Mouse (Mus musculus): ENCODE data around the gene Dpy19l3. TPM values are rescaled to one million over a fixed set of nuclear protein-coding genes. Genes with fewer than 3 reads are reported as not detected.

The Dpy19l3 gene
- polyA plus RNA-seq, 1 experiment: 7.3 TPM

DNA sequence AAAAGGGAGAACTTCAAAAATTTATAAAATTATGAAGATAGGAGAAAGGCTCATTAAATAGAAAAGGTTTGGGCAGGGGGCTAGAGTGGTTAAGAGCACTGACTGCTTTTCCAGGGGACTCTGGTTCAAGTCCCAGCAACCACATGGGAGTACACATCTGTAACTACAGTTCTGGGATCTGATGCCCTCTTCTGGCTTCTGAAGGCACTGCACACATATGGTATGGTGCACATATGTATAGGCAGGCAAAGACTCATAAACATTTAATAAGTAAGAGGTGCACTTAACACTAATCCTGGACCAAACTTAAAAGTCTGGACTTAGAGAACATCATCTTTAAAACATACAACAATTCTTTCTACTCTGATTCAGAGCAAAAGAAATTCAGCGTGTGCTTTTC, 56.2 kb downstream of the Dpy19l3 start:
- H3K4me3 ChIP-seq (ENCODE audit: extremely low read depth, insufficient read depth, insufficient read length): no peak overlapping the region
- no peak for DNase-seq (ENCODE audit: low read depth in 1 of 2, low spot score in 2 of 2)
- 96% methylated on average over 1 of the region's 1 CpGs for WGBS
- no peaks in the 10 kb centered on the region for H3K4me1 ChIP-seq (ENCODE audit: control insufficient read depth, insufficient read depth, insufficient read length)
- H3K36me3 ChIP-seq (ENCODE audit: control insufficient read depth, insufficient read depth, low read length): no peaks in the 10 kb centered on the region
- H3K27ac ChIP-seq (ENCODE audit: insufficient read depth, low read length): no peak overlapping the region
- TF ChIP-seq CTCF (IDR thresholded peaks at IDR 0.05; ENCODE audit: extremely low read depth, insufficient read depth, insufficient read length, insufficient replicate concordance) (no peak), POLR2A (IDR thresholded peaks at IDR 0.05; ENCODE audit: low read depth, low read length) (no peak)
- H3K27me3 ChIP-seq (ENCODE audit: control insufficient read depth, insufficient read depth, low read length): no peaks in the 10 kb centered on the region

DNA sequence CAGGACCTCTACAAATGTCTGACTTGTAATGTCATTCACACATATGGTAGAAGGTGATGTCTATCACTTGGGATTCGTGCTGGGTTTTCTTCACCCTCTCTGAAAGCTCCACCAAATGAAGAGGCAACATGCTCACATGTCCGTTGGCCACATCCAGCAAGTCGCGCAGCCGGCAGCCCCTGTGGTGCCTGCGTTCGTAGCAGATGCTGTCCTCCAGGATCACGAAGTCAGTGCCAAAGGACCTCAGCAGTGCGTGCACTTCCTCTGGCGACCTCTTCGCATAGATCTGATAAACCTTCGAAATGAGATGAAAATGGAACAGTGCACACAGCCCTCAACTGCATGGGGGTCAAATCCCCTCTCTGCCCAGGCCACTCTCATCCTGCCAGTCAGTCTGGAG, 61.6 kb downstream of the Dpy19l3 start:
- no peak for TF ChIP-seq CTCF (IDR thresholded peaks at IDR 0.05; ENCODE audit: extremely low read depth, insufficient read depth, insufficient read length, insufficient replicate concordance)
- TF ChIP-seq POLR2A (IDR thresholded peaks at IDR 0.05; ENCODE audit: low read depth, low read length): no peak
- DNase-seq (ENCODE audit: low read depth in 1 of 2, low spot score in 2 of 2): no peak
- Histone ChIP-seq H3K36me3 (ENCODE audit: control insufficient read depth, insufficient read depth, low read length) (no peaks in the 10 kb centered on the region; the same call in 1 of the 2 replicates), H3K27ac (ENCODE audit: insufficient read depth, low read length) (no peak overlapping the region), H3K27me3 (ENCODE audit: control insufficient read depth, insufficient read depth, low read length) (no peaks in the 10 kb centered on the region), H3K4me1 (ENCODE audit: control insufficient read depth, insufficient read depth, insufficient read length) (no peaks in the 10 kb centered on the region), H3K4me3 (ENCODE audit: extremely low read depth, insufficient read depth, insufficient read length) (no peak overlapping the region)
- WGBS: 92% methylated on average over 12 of the region's 12 CpGs

DNA sequence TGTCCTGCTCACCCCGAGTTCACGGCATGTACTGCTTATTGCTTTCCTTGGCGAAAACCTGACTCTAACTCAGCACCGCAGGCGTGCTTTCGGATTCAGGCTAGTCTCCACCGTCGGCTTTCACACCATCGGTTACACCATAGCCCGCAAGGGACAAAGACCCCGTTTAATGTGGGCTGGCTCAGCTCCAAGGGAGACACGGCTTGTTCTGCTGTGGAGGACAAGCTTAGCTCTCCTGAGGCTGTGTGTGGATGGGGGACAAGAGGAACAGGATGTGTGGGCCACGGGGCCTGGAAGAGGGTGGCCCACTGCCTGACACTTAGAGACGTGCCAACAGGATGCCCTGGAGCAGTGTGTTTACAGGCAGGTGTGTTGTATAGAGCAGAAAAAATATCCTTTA, 62.1 kb downstream of the Dpy19l3 start:
- Histone ChIP-seq H3K36me3 (ENCODE audit: control insufficient read depth, insufficient read depth, low read length) (no peaks in the 10 kb centered on the region; the same call in 1 of the 2 replicates), H3K27ac (ENCODE audit: insufficient read depth, low read length) (no peak overlapping the region), H3K4me3 (ENCODE audit: extremely low read depth, insufficient read depth, insufficient read length) (no peak overlapping the region), H3K27me3 (ENCODE audit: control insufficient read depth, insufficient read depth, low read length) (no peaks in the 10 kb centered on the region), H3K4me1 (ENCODE audit: control insufficient read depth, insufficient read depth, insufficient read length) (no peaks in the 10 kb centered on the region)
- no peak for TF ChIP-seq POLR2A (IDR thresholded peaks at IDR 0.05; ENCODE audit: low read depth, low read length)
- no peak for DNase-seq (ENCODE audit: low read depth in 1 of 2, low spot score in 2 of 2)
- 89% methylated on average over 14 of the region's 14 CpGs for WGBS

DNA sequence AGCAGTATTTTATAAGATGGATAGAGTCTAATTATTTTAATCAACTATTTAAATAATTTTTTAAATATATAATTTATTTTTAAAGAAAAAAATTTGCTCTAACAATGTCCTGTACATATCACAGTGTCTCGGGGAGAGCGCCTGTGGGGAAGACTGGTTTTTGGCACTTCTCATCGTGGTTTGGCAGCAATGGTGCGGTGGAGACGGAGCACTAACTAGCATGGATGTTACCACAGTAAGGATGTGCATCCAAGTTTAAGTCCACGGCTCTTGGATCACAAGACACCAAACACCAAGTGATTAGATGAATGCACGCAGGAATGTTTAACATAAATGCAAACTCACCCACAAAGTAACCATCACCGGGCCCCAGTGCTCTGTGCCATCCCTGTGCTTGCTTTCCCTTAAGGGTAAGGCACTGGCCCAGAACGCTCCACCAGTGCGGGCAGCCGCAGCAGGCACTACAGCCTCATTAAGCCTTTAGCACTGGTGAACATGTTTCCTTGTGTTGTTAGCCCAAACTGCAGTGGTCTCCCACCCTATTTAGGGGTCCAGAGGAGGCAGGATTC, 65.4 kb downstream of the Dpy19l3 start:
- 91% methylated on average over 11 of the region's 11 CpGs for WGBS
- Histone ChIP-seq H3K36me3 (ENCODE audit: control insufficient read depth, insufficient read depth, low read length) (no peaks in the 10 kb centered on the region; the same call in 1 of the 2 replicates), H3K4me1 (ENCODE audit: control insufficient read depth, insufficient read depth, insufficient read length) (no peaks in the 10 kb centered on the region), H3K27me3 (ENCODE audit: control insufficient read depth, insufficient read depth, low read length) (no peaks in the 10 kb centered on the region), H3K27ac (ENCODE audit: insufficient read depth, low read length) (no peak overlapping the region), H3K4me3 (ENCODE audit: extremely low read depth, insufficient read depth, insufficient read length) (no peak overlapping the region)
- no peak for DNase-seq (ENCODE audit: low read depth in 1 of 2, low spot score in 2 of 2)
- TF ChIP-seq CTCF (IDR thresholded peaks at IDR 0.05; ENCODE audit: extremely low read depth, insufficient read depth, insufficient read length, insufficient replicate concordance) (no peak), POLR2A (IDR thresholded peaks at IDR 0.05; ENCODE audit: low read depth, low read length) (no peak)

DNA sequence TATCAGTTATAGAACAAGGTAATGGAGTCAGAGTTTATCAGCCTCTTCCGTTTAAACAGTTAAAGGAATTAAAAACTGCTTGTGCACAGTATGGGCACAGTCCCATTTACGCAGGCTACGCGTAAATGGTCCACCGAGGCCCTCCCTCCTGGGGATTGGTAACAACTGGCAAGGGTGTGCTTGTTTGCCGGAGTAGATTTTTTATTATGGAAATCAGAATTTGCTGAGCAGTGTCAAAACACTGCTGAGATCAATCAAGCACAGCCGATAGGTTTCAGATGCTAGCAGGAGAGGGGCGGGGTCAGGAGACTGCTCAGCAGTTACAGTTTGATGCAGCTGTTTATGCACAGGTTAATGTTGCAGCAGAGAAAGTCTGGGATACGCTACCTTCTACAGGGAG, 66.0 kb downstream of the Dpy19l3 start:
- DNase-seq (ENCODE audit: low read depth in 1 of 2, low spot score in 2 of 2): no peak
- Histone ChIP-seq H3K36me3 (ENCODE audit: control insufficient read depth, insufficient read depth, low read length) (no peaks in the 10 kb centered on the region; the same call in 1 of the 2 replicates), H3K27ac (ENCODE audit: insufficient read depth, low read length) (no peak overlapping the region), H3K27me3 (ENCODE audit: control insufficient read depth, insufficient read depth, low read length) (no peaks in the 10 kb centered on the region), H3K4me3 (ENCODE audit: extremely low read depth, insufficient read depth, insufficient read length) (no peak overlapping the region), H3K4me1 (ENCODE audit: control insufficient read depth, insufficient read depth, insufficient read length) (no peaks in the 10 kb centered on the region)
- TF ChIP-seq POLR2A (IDR thresholded peaks at IDR 0.05; ENCODE audit: low read depth, low read length): no peak
- TF ChIP-seq CTCF (IDR thresholded peaks at IDR 0.05; ENCODE audit: extremely low read depth, insufficient read depth, insufficient read length, insufficient replicate concordance): no peak
- 84% methylated on average over 9 of the region's 9 CpGs for WGBS

DNA sequence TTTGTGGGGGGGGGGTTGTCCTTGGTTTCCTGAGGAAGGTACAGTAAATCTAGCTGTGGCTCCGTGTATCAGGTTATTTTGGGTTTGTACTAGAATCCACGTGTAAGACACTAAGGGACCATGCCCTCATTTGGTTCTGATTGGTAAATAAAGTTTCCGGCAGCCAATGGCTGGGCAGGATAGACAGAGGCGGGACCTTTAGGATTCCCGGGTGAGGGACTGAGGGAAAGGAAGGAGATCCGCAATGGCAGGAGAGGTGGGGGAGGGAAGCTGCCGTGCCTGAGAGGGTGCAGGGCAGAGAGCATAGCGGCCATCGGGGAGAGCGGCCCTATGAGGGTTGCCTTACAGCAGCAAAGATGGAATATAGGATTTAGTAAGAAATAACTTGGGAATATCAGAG, 67.0 kb downstream of the Dpy19l3 start:
- no peak for DNase-seq (ENCODE audit: low read depth in 1 of 2, low spot score in 2 of 2)
- no peak for TF ChIP-seq POLR2A (IDR thresholded peaks at IDR 0.05; ENCODE audit: low read depth, low read length)
- TF ChIP-seq CTCF (IDR thresholded peaks at IDR 0.05; ENCODE audit: extremely low read depth, insufficient read depth, insufficient read length, insufficient replicate concordance): no peak
- Histone ChIP-seq H3K4me3 (ENCODE audit: extremely low read depth, insufficient read depth, insufficient read length) (no peak overlapping the region), H3K27me3 (ENCODE audit: control insufficient read depth, insufficient read depth, low read length) (no peaks in the 10 kb centered on the region), H3K27ac (ENCODE audit: insufficient read depth, low read length) (no peak overlapping the region), H3K36me3 (ENCODE audit: control insufficient read depth, insufficient read depth, low read length) (no peaks in the 10 kb centered on the region; the same call in 1 of the 2 replicates), H3K4me1 (ENCODE audit: control insufficient read depth, insufficient read depth, insufficient read length) (no peaks in the 10 kb centered on the region)
- WGBS: 58% methylated on average over 10 of the region's 10 CpGs

DNA sequence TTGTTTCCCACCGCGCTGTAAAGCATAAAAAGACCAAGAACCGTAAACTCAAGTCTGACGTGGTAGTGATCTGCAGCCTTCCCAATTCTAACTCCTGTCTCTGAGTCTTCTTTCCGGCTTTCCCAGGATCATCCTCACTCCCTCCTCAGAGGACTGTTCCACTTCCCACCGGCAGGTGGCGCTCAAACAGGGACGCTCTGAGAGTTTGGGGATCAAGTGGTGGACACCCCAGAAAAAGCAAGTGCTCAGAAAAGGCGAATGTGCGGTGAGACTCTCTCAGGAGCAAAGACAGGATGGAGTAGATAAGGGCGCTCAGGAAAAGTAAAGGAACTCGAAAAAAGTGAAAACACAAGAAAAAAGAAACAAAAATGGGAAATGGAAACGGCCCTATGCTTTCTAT, 67.5 kb downstream of the Dpy19l3 start:
- H3K27ac ChIP-seq (ENCODE audit: insufficient read depth, low read length): no peak overlapping the region
- TF ChIP-seq POLR2A (IDR thresholded peaks at IDR 0.05; ENCODE audit: low read depth, low read length) (no peak), CTCF (IDR thresholded peaks at IDR 0.05; ENCODE audit: extremely low read depth, insufficient read depth, insufficient read length, insufficient replicate concordance) (peak; percentile 90; the same call in 1 of the 2 replicates)
- H3K4me1 ChIP-seq (ENCODE audit: control insufficient read depth, insufficient read depth, insufficient read length): no peaks in the 10 kb centered on the region
- DNase-seq (ENCODE audit: low read depth in 1 of 2, low spot score in 2 of 2): peak in 1 of 2 experiments; percentile 41
- no peaks in the 10 kb centered on the region; the same call in 1 of the 2 replicates for H3K36me3 ChIP-seq (ENCODE audit: control insufficient read depth, insufficient read depth, low read length)
- 49% methylated on average over 13 of the region's 13 CpGs for WGBS
- H3K4me3 ChIP-seq (ENCODE audit: extremely low read depth, insufficient read depth, insufficient read length): no peak overlapping the region
- no peaks in the 10 kb centered on the region for H3K27me3 ChIP-seq (ENCODE audit: control insufficient read depth, insufficient read depth, low read length)

All from spleen, adult 2 months (tissue).